Mouse (Mus musculus) megakaryocyte-erythroid progenitor cell, adult 5-6 weeks (primary cell): Measurements from ENCODE around the gene Gm2115. TPM values are rescaled to one million over a fixed set of nuclear protein-coding genes. Genes with fewer than 3 reads are reported as not detected.

Source experiments
- ATAC-seq: replicated peaks from 2 replicates; pipeline ENCODE4 v1.8.0; 2016; ENCODE audit warnings: mild to moderate bottlenecking, inconsistent platforms; ENCODE audit not compliant: severe bottlenecking, poor library complexity, low FRiP score, low TSS enrichment
- total RNA-seq, 2 experiments: library from RNA; stranded (forward) in 1 of 2; stranded (reverse) in 1 of 2; fragments of 200-1000, 215-1000 nt in 1 of 2; fragments of >200 nt in 1 of 2; fragmentation: Nextera tagmentation in 1 of 2; gene quantifications; 2 replicates each; pipeline ENCODE4 v1.2.3; 2014 to 2017

Gene Gm2115
- total RNA-seq, 2 experiments from 2014 or later = not detected

DNA sequence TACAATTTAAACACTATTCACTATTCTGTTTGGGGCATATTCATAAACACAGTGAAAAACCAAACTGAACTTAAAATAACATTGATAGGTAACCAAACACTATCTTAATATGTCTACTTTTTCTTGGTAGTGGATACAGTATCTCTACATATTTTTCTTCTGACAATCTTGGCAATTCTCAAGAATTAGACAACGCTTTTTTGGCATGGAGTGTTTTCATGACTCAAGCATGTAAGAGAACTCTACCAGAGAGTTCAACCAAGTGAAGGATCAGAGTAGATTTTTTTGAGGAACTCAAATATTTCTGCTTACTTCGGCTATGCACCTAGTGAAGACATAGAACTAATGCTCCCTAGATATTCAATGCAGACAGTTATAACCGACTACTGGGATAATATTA, 92.2 kb downstream of the Gm2115 start:
- no peak for ATAC-seq

GRCm38 (mm10) chr7:84623718-84624117, 95.0 kb downstream of the Gm2115 start:
- no peak for ATAC-seq

- peak; percentile 99 for ATAC-seq
Observed at GRCm38 (mm10) chr7:84631878-84632277, 103.1 kb downstream of the Gm2115 start.

Other genes with a start within 250 kb of the Gm2115 start
- gene Arnt2, start 118.8 kb upstream of the Gm2115 start, total RNA-seq (2014; fragmentation: Nextera tagmentation) = 0.47 TPM in 1 of 2 replicates, not detected in the other
- gene Arnt2, start 118.8 kb upstream of the Gm2115 start, total RNA-seq (2017) = not detected in 2 replicates
- not detected in 2 replicates for gene Fah, start 77.8 kb downstream of the Gm2115 start, total RNA-seq (2014; fragmentation: Nextera tagmentation)
- gene Fah, start 77.8 kb downstream of the Gm2115 start, total RNA-seq (2017) = 2.2 and 7.9 TPM in 2 replicates
- 43.5 and 56.6 TPM in 2 replicates for gene Zfand6, start 161.0 kb downstream of the Gm2115 start, total RNA-seq (2014; fragmentation: Nextera tagmentation)
- 56.0 and 81.6 TPM in 2 replicates for gene Zfand6, start 161.0 kb downstream of the Gm2115 start, total RNA-seq (2017)